ENCODE assay signal across 10 mouse cellular contexts in the genomic region with DNA sequence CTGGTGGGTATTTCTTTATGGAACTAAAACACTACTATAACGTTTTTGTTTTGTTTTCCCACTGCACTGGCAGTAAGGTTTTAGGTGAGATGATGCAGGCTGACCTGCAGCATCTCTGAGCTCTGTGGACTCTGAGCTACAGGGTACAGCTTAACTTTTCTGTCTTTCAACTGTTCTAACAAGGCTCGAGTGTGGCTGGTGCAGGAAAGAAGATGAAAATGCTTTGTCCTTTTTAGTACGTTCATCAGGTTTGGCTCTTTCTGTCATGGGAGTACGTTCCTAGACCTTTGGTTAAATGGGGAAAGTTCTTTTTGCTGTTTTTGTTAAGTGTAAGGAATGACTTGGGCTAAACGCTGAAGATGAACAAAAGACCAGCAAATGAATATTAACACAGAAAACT. TPM values are rescaled to one million over a fixed set of nuclear protein-coding genes. Genes with fewer than 3 reads are reported as not detected.
A peak's percentile ranks its signal among the peaks of the same experiment; 100 is the strongest.
DNase-seq lines count a peak whose midpoint lies in the region; ATAC-seq and TF ChIP-seq lines count a peak whose summit lies in the region.
"Had no signal": no experiment of that assay in that cellular context is flagged by ENCODE, and none has a peak within 500 bp of the region (broad histone marks: within the 10 kb centered on the region; RNA-seq: fewer than 3 reads in every experiment).

No protein-coding gene starts in this region.

- peak; percentile 14 for DNase-seq in kidney, postnatal 0 days (ENCODE audit: low spot score)
- no peak for DNase-seq in kidney, postnatal 10 days
- no peak for DNase-seq in embryonic facial prominence, embryonic 14.5 days (ENCODE audit: low spot score)
- no peak for DNase-seq in hindbrain, postnatal 0 days (ENCODE audit: low spot score)
- DNase-seq in neural tube, embryonic 11.5 days (ENCODE audit: low spot score): no peak
- no peak for DNase-seq in gastrocnemius, adult 18-20 months (ENCODE audit: low spot score)

- no peak for TF ChIP-seq CTCF in kidney, postnatal 0 days (IDR thresholded peaks at IDR 0.05; ENCODE audit: low read depth)
- no peak for TF ChIP-seq CTCF in hindbrain, postnatal 0 days (IDR thresholded peaks at IDR 0.05; ENCODE audit: low read depth)

- ATAC-seq in kidney, postnatal 0 days (replicated peaks; ENCODE audit: low FRiP score, low read depth): no peak
- no peak for ATAC-seq in embryonic facial prominence, embryonic 14.5 days (ENCODE audit: low read depth)
- ATAC-seq in hindbrain, postnatal 0 days: no peak
- ATAC-seq in neural tube, embryonic 11.5 days (ENCODE audit: insufficient read depth, low FRiP score, low TSS enrichment): no peak
- ATAC-seq in monocyte, adult 5-6 weeks (replicated peaks; ENCODE audit: insufficient number of reproducible peaks, low FRiP score, low TSS enrichment, poor library complexity, severe bottlenecking): no peak
- ATAC-seq in erythroid progenitor cell, adult 5-6 weeks (replicated peaks; ENCODE audit: low FRiP score, poor library complexity, severe bottlenecking): no peak

- H3K4me2 ChIP-seq in kidney, postnatal 0 days (ENCODE audit: low read length): peak overlapping the region; percentile 71
- peak overlapping the region; percentile 60 for H3K4me2 ChIP-seq in embryonic facial prominence, embryonic 14.5 days (ENCODE audit: low read depth, low read length)
- H3K4me2 ChIP-seq in hindbrain, postnatal 0 days (ENCODE audit: low read depth, low read length): peak overlapping the region; percentile 75
- peak overlapping the region; percentile 56 for H3K4me2 ChIP-seq in neural tube, embryonic 11.5 days (ENCODE audit: low read depth)

- no peaks in the 10 kb centered on the region for H3K36me3 ChIP-seq in kidney, postnatal 0 days (ENCODE audit: insufficient read depth, low read length)
- peaks cover under 1% of the 10 kb centered on the region; the same call in 1 of the 2 replicates for H3K36me3 ChIP-seq in embryonic facial prominence, embryonic 14.5 days (ENCODE audit: control insufficient read depth, insufficient read depth, low read length)
- no peaks in the 10 kb centered on the region for H3K36me3 ChIP-seq in hindbrain, postnatal 0 days (ENCODE audit: insufficient read depth, low read length)
- no peaks in the 10 kb centered on the region; the same call in 1 of the 2 replicates for H3K36me3 ChIP-seq in neural tube, embryonic 11.5 days (ENCODE audit: control insufficient read depth, insufficient read depth, low read length)

- no peak overlapping the region for H3K9ac ChIP-seq in kidney, postnatal 0 days (ENCODE audit: low read depth, low read length)
- peak overlapping the region; percentile 62 for H3K9ac ChIP-seq in embryonic facial prominence, embryonic 14.5 days (ENCODE audit: low read depth, low read length)
- H3K9ac ChIP-seq in hindbrain, postnatal 0 days (replicated peaks; ENCODE audit: low read length): no peak overlapping the region
- peak overlapping the region; percentile 33; the same call in 1 of the 2 replicates for H3K9ac ChIP-seq in neural tube, embryonic 11.5 days (ENCODE audit: low read length)

- H3K9me3 ChIP-seq in kidney, postnatal 0 days (replicated peaks; ENCODE audit: low read length): no peaks in the 10 kb centered on the region
- no peaks in the 10 kb centered on the region for H3K9me3 ChIP-seq in embryonic facial prominence, embryonic 14.5 days (ENCODE audit: control insufficient read depth, low read length)
- H3K9me3 ChIP-seq in hindbrain, postnatal 0 days (ENCODE audit: low read length): no peaks in the 10 kb centered on the region
- H3K9me3 ChIP-seq in neural tube, embryonic 11.5 days (ENCODE audit: control insufficient read depth, low read length): no peaks in the 10 kb centered on the region

- WGBS in kidney, postnatal 0 days: 44% methylated on average over 5 of the region's 5 CpGs
- 23% methylated on average over 5 of the region's 5 CpGs for WGBS in embryonic facial prominence, embryonic 14.5 days
- WGBS in hindbrain, postnatal 0 days: 29% methylated on average over 5 of the region's 5 CpGs
- WGBS in neural tube, embryonic 11.5 days: 42% methylated on average over 5 of the region's 5 CpGs

- H3K27me3 ChIP-seq in kidney, postnatal 0 days (ENCODE audit: insufficient read depth, low read length): no peaks in the 10 kb centered on the region
- no peaks in the 10 kb centered on the region for H3K27me3 ChIP-seq in embryonic facial prominence, embryonic 14.5 days (replicated peaks; ENCODE audit: control insufficient read depth, insufficient read depth, low read length)
- H3K27me3 ChIP-seq in hindbrain, postnatal 0 days (ENCODE audit: insufficient read depth, low read length): no peaks in the 10 kb centered on the region
- H3K27me3 ChIP-seq in neural tube, embryonic 11.5 days (ENCODE audit: control insufficient read depth, insufficient read depth, low read length): no peaks in the 10 kb centered on the region

- no peaks in the 10 kb centered on the region for H3K4me1 ChIP-seq in kidney, postnatal 0 days (replicated peaks; ENCODE audit: insufficient read depth, low read length)
- H3K4me1 ChIP-seq in embryonic facial prominence, embryonic 14.5 days (ENCODE audit: control insufficient read depth, insufficient read depth, low read length): peaks cover 3% of the 10 kb centered on the region
- no peaks in the 10 kb centered on the region; the same call in 1 of the 2 replicates for H3K4me1 ChIP-seq in hindbrain, postnatal 0 days (ENCODE audit: insufficient read depth, low read length)
- peaks cover 6% of the 10 kb centered on the region; the same call in 1 of the 2 replicates for H3K4me1 ChIP-seq in neural tube, embryonic 11.5 days (ENCODE audit: control insufficient read depth, insufficient read depth, low read length)

- no peak overlapping the region for H3K27ac ChIP-seq in kidney, postnatal 0 days
- H3K27ac ChIP-seq in embryonic facial prominence, embryonic 14.5 days (replicated peaks; ENCODE audit: low read depth, low read length): peak overlapping the region; percentile 82
- H3K27ac ChIP-seq in hindbrain, postnatal 0 days: no peak overlapping the region
- H3K27ac ChIP-seq in neural tube, embryonic 11.5 days (ENCODE audit: low read depth, low read length): no peak overlapping the region
- H3K27ac ChIP-seq: macrophage had no signal

- peak overlapping the region; percentile 45 for H3K4me3 ChIP-seq in kidney, postnatal 0 days (replicated peaks; ENCODE audit: low read depth, low read length)
- peak overlapping the region; percentile 52 for H3K4me3 ChIP-seq in embryonic facial prominence, embryonic 14.5 days (ENCODE audit: low read depth, low read length)
- peak overlapping the region; percentile 47 for H3K4me3 ChIP-seq in hindbrain, postnatal 0 days (ENCODE audit: low read length)
- peak overlapping the region; percentile 40 for H3K4me3 ChIP-seq in neural tube, embryonic 11.5 days (ENCODE audit: low read depth, low read length)

RNA-seq across cellular contexts. Expression of a gene that starts 0.7 kb away (rescaled TPM):
- 9.0 and 9.5 TPM in 2 replicates for polyA plus RNA-seq in kidney, postnatal 0 days (2015; fragmentation: Nextera tagmentation; extraction: Ambion mirVana)
- polyA plus RNA-seq in embryonic facial prominence, embryonic 14.5 days (2014; fragmentation: Nextera tagmentation; extraction: Ambion mirVana): 22.7 and 23.4 TPM in 2 replicates
- total RNA-seq in hindbrain, postnatal 0 days (2014; rRNA removed): 3.0 and 3.2 TPM in 2 replicates
- polyA plus RNA-seq in hindbrain, postnatal 0 days (2015; fragmentation: Nextera tagmentation; extraction: Ambion mirVana): 5.8 TPM in 2 replicates
- polyA plus RNA-seq in neural tube, embryonic 11.5 days (2014; fragmentation: Nextera tagmentation; extraction: Ambion mirVana): 18.1 and 23.4 TPM in 2 replicates
- total RNA-seq in gastrocnemius, adult 18-20 months (2021): 1 to 10 TPM in 1 of 2 experiments, under 1 TPM in 1; 0.48 to 1.5 TPM
- 0.57 TPM in 1 of 3 replicates, not detected in the others for total RNA-seq in monocyte, adult 5-6 weeks (2017)
- total RNA-seq in erythroid progenitor cell, adult 5-6 weeks (2015; ENCODE audit: low replicate concordance): not detected in 2 replicates
- not detected in 2 replicates for total RNA-seq in erythroid progenitor cell, adult 5-6 weeks (2017; ENCODE audit: low replicate concordance)
- total RNA-seq: MEL had no signal
- polyA plus RNA-seq: macrophage had no signal

RNA-seq across cellular contexts. Expression of a gene that starts 34.1 kb away (rescaled TPM):
- 24.3 and 24.5 TPM in 2 replicates for polyA plus RNA-seq in kidney, postnatal 0 days (2015; fragmentation: Nextera tagmentation; extraction: Ambion mirVana)
- polyA plus RNA-seq in embryonic facial prominence, embryonic 14.5 days (2014; fragmentation: Nextera tagmentation; extraction: Ambion mirVana): 35.7 and 38.8 TPM in 2 replicates
- 17.5 and 26.9 TPM in 2 replicates for total RNA-seq in hindbrain, postnatal 0 days (2014; rRNA removed)
- 15.2 and 17.1 TPM in 2 replicates for polyA plus RNA-seq in hindbrain, postnatal 0 days (2015; fragmentation: Nextera tagmentation; extraction: Ambion mirVana)
- polyA plus RNA-seq in neural tube, embryonic 11.5 days (2014; fragmentation: Nextera tagmentation; extraction: Ambion mirVana): 39.4 and 44.1 TPM in 2 replicates
- total RNA-seq in gastrocnemius, adult 18-20 months (2021): 10 to 100 TPM; 11.1 to 11.8 TPM
- total RNA-seq in monocyte, adult 5-6 weeks (2017): 29.1 to 71.0 TPM (median 39.2 TPM) in 3 replicates
- 76.7 and 82.9 TPM in 2 replicates for total RNA-seq in erythroid progenitor cell, adult 5-6 weeks (2015; ENCODE audit: low replicate concordance)
- total RNA-seq in erythroid progenitor cell, adult 5-6 weeks (2017; ENCODE audit: low replicate concordance): 79.9 and 133 TPM in 2 replicates

Comparison
In these comparisons a context has a peak if more than half of its experiments do, and no peak if none do; other contexts are left out.
1. H3K9ac ChIP-seq: peak in embryonic facial prominence, embryonic 14.5 days (single experiment) and neural tube, embryonic 11.5 days (single experiment); none in kidney, postnatal 0 days (single experiment) and hindbrain, postnatal 0 days (single experiment).
2. Peak in every context shown above with its lines, with median percentiles within 50 percentile points of each other: H3K4me2 ChIP-seq and H3K4me3 ChIP-seq.